Mouse (Mus musculus) spleen, embryonic (tissue): ENCODE results near the gene Pim3.
"Not testable (repeated sequence)": the region's sequence is repeated elsewhere in the genome, so short reads cannot be mapped to it uniquely, and the experiment has no call there.

Source experiments
- CTCF ChIA-PET: fragments of 350-600 bp; sonication (Branson Sonifier 250); formaldehyde crosslinking; loops from one replicate; lab custom pipeline; 2022; lab: Charles Lee

Pim3 gene

GRCm38 (mm10) chr15:88861772-88862622 is at the start of gene Pim3:
Gene Pim3 (plus strand): TSS chr15:88862186.
- CTCF ChIA-PET: no interaction called here

- CTCF ChIA-PET: no interaction called here
Measured at GRCm38 (mm10) chr15:88813262-88813661, 48.7 kb upstream of the Pim3 start.

GRCm38 (mm10) chr15:88813873-88814272 is 48.1 kb upstream of the Pim3 start:
- CTCF ChIA-PET: not testable (repeated sequence)

GRCm38 (mm10) chr15:88814411-88815047 is 47.5 kb upstream of the Pim3 start:
- CTCF ChIA-PET: no interaction called here

GRCm38 (mm10) chr15:88815196-88815700 is 46.7 kb upstream of the Pim3 start:
- CTCF ChIA-PET: no interaction called here

GRCm38 (mm10) chr15:88819026-88819905 is 42.7 kb upstream of the Pim3 start, which contains the start of the genes Alg12 and Creld2:
Gene Alg12 (minus strand): TSS chr15:88819318.
Gene Creld2 (plus strand): TSS chr15:88819646.
- CTCF ChIA-PET: no interaction called here

GRCm38 (mm10) chr15:88819906-88820303 is 42.1 kb upstream of the Pim3 start:
- CTCF ChIA-PET: no interaction called here

- CTCF ChIA-PET: no interaction called here
Measured at GRCm38 (mm10) chr15:88821403-88821802, 40.6 kb upstream of the Pim3 start.

- CTCF ChIA-PET: no interaction called here
Measured at GRCm38 (mm10) chr15:88822513-88822912, 39.5 kb upstream of the Pim3 start.

- CTCF ChIA-PET: no interaction called here
Measured at GRCm38 (mm10) chr15:88823376-88823775, 38.6 kb upstream of the Pim3 start.

GRCm38 (mm10) chr15:88827466-88827865 is 34.5 kb upstream of the Pim3 start:
- CTCF ChIA-PET: interaction anchor here (1.1 to 3.1 kb wide), 3 partner anchors 33 to 94 kb away, joined by 3 to 23 read pairs (median 3); no protein-coding TSS in a partner anchor

GRCm38 (mm10) chr15:88827991-88828799 is 33.8 kb upstream of the Pim3 start:
- CTCF ChIA-PET: interaction anchor here (0.6 to 3.1 kb wide), 4 partner anchors 32 to 93 kb away, joined by 3 to 23 read pairs (median 3); no protein-coding TSS in a partner anchor

- CTCF ChIA-PET: interaction anchor here (0.6 to 3.1 kb wide), 3 partner anchors 48 to 92 kb away, joined by 3 to 23 read pairs (median 3); no protein-coding TSS in a partner anchor
Measured at GRCm38 (mm10) chr15:88828800-88829705, 32.9 kb upstream of the Pim3 start.

- CTCF ChIA-PET: interaction anchor here (3.1 kb wide), 1 partner anchor 47 kb away, joined by 23 read pairs; no protein-coding TSS in a partner anchor
Measured at GRCm38 (mm10) chr15:88829791-88830440, 32.1 kb upstream of the Pim3 start.

GRCm38 (mm10) chr15:88830696-88831095 is 31.3 kb upstream of the Pim3 start:
- CTCF ChIA-PET: no interaction called here

- CTCF ChIA-PET: no interaction called here
Measured at GRCm38 (mm10) chr15:88831482-88831881, 30.5 kb upstream of the Pim3 start.

GRCm38 (mm10) chr15:88832536-88832935 is 29.4 kb upstream of the Pim3 start:
- CTCF ChIA-PET: interaction anchor here (0.8 kb wide), 1 partner anchor 43 kb away, joined by 9 read pairs; no protein-coding TSS in a partner anchor

- CTCF ChIA-PET: interaction anchor here (0.8 kb wide), 1 partner anchor 34 kb away, joined by 3 read pairs; no protein-coding TSS in a partner anchor
Measured at GRCm38 (mm10) chr15:88836031-88836430, 26.0 kb upstream of the Pim3 start.
